Mouse (Mus musculus): Measurements from ENCODE around the gene Pfn5. TPM values are rescaled to one million over a fixed set of nuclear protein-coding genes. Genes with fewer than 3 reads are reported as not detected.

Gene Pfn5
- not detected for total RNA-seq (2023)

GRCm38 (mm10) chrX:95557887-95558286 lies at the start of gene Pfn5, which contains the start of gene Asb12:
Pfn5 (plus strand) TSS chrX:95558104.
Asb12 (minus strand) TSS chrX:95557987.

Other genes with a start within 250 kb of the Pfn5 start
- 5.8 TPM for gene Amer1, start 113.2 kb upstream of the Pfn5 start, total RNA-seq (2023)
- gene Asb12, start 117 bp upstream of the Pfn5 start, total RNA-seq (2023), result not detected
- 1.6 TPM for gene Zc4h2, start 100.4 kb downstream of the Pfn5 start, total RNA-seq (2023)
- 1.7 TPM for gene Zc3h12b, start 153.6 kb downstream of the Pfn5 start, total RNA-seq (2023)